Mouse (Mus musculus): ENCODE data around the gene Scube1.

- TF ChIP-seq HCFC1 (IDR thresholded peaks at IDR 0.05; ENCODE audit: low read depth, low read length) = no peak
- TF ChIP-seq CTCF (IDR thresholded peaks at IDR 0.05 in 2 of 3, conservative IDR thresholded peaks at IDR 0.05 in 1 of 3; ENCODE audit: control insufficient read depth in 1 of 3, insufficient read depth in 1 of 3, low read depth in 2 of 3, low read length in 3 of 3, poor library complexity in 1 of 3, severe bottlenecking in 1 of 3) = no peak
- no peak for TF ChIP-seq NRF1 (IDR thresholded peaks at IDR 0.05; ENCODE audit: insufficient read depth, low read depth, low read length, poor library complexity, severe bottlenecking)
- TF ChIP-seq ZC3H11A (IDR thresholded peaks at IDR 0.05; ENCODE audit: low read depth, low read length) = no peak
- no peak for TF ChIP-seq MAFK (IDR thresholded peaks at IDR 0.05; ENCODE audit: borderline replicate concordance, low read depth, low read length)
- TF ChIP-seq EP300 (IDR thresholded peaks at IDR 0.05; ENCODE audit: low read depth in 1 of 2, low read length in 2 of 2) = no peak
Measured at GRCm38 (mm10) chr15:83749436-83749835, 24.6 kb upstream of the Scube1 start.
